Mouse (Mus musculus): ENCODE data around the gene Hk1.
"Not testable (repeated sequence)": the region's sequence is repeated elsewhere in the genome, so short reads cannot be mapped to it uniquely, and the experiment has no call there.

Hk1 gene

DNA sequence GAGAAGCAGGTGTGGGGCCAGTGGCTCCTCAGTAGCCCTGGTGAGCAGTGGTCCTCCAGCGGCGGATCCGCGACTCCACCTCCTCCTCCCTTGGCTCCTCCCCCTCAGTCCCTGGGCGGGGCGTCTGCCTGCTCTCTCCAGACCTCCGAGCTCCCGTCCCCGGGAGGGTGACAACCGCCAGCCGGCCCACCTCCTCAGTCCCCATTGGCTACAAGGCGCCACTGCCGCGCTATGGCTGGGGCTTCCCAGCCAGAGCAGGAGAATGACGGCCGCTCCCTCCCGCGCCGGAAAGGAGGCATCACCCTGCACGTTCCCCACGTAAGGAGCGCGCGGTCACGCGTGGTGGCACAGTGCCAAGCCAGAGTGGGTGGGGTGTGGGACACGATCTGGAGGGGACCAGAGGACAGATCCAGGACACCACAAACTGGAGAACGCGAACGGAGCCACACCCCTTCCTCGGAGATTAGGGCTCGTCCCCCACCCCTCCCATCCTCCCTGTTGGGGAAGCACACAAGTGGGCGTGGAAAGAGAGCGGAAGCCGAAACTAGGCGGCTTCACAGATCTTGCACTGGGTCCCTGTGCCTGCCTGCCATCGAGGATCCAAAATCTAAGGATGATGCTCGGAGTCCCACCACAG, 39.5 kb downstream of the Hk1 start:
- DNase-seq = peak; percentile 98

DNA sequence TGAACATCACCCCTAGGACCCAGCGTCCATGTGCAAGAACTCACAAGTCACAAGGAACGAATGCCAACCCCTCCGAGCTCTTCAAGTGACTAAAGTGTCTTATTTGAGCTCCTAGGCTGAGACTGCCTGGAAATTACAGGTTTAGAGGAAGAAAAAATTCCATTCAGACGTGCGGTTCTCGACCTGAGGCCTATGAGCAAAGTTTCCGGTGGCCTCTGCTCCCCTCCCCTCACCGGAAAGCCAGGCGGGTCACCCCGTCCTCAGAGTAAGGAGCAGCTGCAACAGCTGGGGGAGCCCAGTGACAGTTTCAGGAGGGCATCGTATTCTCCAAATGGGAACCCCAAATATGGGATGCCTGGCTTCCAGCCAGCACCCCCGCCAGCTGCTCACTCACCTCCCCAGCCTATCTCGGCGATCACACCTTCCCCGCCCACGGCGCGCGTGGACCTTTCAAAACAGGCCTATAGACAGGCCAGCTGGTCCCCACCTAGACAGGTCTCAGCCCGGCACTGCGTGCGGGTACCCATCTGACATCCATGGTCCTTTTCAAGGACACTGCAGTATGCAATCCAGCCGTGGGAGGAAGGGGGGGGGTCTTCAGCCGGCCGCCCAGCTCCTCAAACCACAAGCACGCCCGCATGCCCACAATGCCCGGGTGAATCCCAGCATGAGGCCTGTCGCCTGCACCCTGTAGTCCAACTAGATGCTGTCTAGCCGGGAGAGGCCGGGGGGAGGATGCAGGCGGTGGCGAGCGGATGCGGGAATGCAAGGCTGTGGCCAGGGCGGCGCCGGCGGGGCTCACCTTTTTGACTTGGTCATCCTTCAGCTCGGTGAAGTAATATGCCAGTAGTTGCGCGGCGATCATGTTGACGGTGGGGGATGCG, 40.3 kb downstream of the Hk1 start:
- DNase-seq = peak; percentile 78

DNA sequence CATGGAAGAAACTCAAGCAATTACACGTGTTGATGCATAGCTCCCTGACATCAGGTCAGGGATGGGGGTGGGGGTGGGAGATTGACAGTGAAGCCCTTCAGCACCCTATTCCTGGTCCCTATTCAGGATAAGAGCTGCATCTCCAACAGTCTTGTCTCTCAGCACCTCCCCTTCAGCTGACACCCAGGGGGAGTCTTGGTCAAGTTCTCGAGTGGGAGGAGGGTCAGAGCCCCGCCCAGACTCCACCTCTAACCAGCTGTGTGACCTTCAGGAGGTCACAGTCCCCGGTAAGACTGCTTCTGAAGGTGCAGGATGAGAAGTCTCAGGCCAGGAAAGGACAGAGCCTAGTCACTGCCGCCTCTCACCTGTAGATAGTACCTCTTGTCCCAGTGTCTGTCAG, 41.1 kb downstream of the Hk1 start:
- DNase-seq = no peak

DNA sequence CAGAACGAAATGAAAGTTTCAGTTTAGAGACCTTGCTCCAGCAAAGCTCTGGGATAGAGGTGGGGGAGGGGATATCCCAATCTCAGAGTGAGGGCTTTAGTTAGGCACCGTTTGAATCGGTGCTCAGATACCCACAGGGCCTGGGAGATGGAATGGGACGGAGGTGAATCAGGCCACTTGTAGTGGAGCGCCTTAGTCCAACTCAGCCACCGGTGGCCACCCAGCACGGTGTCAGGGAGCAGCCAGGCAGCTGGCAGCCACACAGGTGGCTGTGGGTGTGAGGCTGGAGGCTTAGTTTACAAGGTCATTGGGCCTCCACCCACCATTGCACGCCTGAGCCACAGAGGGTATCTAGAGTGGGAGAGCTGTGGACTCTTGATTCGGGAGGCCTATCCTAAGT, 41.5 kb downstream of the Hk1 start:
- no peak for DNase-seq

DNA sequence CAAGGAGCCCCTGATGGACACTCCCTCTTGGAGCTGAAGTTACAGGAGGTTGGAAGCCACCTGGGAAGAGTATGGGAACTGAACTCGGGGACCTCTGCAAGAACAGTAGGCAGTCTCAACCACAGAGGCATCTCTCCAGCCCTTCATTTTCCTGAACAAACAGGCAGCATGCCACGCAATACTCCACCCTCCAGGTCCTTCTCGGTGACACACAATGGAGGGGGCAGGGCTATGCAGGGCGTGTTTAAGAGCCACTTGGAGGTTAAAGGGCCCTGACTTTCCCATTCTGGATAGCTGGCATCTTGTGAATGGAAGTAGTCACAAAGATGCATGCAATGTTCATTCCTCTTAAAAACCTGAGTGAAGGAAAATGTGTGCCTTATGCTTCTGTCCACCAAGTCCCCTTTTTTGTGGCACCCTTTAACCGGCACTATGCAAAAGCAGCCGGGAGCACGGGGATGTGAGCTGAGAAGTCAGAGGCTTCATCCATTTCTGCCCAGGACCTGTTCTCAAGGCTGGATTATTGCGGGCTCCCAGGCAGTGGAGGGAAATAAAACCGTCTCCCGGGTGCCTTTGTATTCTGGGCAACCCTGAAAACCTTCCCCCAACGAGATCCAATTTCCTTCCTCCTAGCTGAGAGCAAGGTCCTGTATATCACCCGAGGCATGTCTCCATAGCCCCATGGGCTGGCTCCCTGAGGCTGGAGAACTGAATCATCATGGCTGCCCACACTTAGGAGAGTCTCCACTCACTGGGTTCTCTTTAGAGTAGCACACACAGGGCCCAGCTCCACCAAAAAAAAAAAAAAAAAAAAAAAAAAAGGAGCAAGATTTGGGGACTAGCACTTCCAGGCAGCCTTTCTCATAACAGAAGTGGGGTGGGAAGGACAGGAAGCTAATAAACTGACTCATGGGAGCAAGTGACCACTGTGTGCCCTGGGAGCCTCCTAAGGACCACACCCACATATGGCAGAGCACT, 42.8 kb downstream of the Hk1 start:
- DNase-seq = no peak

DNA sequence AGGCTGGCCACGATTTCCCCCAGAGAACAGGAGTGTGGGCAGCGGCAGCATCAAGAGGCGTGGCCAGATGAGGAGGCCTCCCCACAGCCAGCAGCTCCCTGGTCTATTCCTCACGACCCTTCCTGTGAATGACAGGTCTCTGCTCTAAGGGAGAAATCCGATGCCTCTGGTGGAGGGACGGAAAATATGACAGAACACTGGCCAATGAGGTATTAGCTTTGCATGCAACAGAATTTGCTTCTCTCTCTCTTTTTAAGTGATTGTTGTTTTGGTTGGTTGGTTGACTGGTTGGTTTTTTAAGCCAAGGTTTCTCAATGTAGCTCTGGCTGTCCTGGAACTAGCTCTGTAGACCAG, 44.3 kb downstream of the Hk1 start:
- DNase-seq = no peak

DNA sequence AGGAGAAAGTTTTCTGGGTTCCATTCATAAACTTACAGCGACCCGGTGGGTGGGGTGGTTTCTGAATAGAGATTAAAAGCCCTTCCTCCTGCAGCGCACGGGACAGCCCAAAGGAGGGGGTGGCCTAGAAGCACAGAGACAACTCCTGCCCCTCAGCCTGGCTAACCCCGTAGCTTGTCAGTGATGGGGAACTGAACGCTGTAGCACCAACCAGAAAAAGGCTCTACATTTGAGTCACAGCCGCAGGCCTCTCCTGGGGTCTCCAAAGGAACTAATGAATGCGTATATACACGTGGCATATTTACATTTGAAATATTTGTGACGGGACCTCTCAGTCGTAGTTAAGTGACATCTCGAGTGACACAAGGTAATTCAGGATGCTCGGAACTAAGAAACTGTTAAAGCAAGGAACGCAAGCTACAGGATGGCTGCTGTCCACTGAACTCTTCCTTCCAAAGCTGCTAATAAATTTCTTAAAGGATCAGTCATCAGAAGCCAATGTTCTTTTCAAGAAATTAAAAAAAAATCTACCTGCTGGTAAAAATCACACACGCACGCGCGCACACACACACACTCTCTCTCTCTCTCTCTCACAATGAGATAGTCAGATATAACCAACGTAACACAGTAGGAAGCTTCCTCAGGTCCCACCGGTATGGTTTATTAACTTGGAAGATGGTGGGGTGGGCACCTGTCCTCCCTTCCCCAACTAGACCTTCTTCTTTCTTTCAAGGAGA, 44.9 kb downstream of the Hk1 start:
- DNase-seq = no peak

DNA sequence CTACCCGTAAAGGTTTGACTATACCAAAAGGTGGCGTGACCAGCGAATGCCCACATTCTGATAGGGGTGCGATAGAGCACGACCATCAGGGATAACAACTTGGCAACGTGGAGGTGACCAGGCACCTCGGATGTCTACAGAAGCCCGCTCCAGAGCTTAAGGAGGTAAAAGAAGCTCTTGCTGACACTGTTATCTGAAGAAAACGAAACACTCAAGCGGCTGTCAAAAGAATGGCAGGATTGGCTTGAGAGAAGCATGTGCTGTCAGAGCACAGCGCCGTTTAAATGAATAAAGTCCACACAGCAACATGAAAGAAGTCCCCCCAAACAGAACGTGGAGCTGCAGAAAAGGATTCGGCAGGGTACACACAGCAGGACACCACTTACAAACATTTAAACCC, 46.4 kb downstream of the Hk1 start:
- no peak for DNase-seq

DNA sequence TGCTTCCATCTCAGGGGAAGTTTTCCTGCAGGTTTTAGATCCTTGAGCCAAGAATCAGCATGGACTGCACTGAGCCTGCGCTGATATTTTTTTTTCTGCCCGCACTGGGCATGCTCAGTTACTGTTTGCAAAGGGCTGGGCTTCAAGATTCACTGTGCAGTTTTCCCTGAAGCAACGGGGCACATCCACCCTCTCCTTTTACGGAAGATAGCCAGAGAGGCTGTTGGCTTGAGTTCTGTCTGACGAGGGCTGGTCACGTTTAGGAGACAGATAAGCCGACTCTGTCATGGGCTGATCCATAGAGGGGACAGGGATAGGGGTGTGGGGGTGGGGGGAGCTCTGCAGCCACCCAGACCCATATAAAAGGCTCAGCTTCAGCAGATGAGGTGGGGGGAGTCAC, 47.2 kb downstream of the Hk1 start:
- DNase-seq = peak; percentile 57

DNA sequence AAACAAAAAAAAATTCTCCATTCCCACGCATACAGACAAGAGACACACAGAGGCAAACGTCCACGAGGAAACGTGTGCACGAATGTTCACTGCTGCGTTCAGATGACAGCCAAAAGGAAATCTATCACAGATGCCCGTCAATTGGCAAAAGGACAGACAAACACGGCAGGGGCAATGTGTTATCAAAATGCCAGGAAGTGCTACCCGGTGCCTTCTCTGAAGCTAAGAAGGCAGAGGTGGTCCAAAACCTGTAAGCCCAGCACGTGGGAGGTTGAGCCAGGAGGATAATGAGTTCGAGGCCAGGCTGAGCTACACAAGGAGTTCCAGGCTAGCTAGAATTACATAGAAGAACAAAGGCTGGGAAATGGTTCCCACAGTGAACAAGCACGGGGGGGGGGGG, 47.9 kb downstream of the Hk1 start:
- no peak for DNase-seq

DNA sequence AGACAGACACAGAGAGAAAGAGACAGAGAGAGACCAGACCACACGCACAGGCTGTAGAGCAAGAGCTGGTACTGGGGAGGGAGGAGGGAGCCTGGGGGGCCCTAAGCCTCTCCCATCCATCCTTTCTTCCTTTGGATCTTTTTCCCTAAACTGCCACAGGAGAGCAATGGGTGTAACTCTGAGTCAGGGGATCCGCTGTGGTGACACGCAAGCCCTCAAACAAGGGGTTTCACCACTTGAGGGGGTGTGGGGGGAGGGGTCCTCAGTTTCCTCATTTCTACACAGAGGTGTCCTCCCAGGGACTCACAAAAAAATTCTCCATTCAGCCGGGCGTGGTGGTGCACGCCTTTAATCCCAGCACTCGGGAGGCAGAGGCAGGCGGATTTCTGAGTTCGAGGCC, 48.4 kb downstream of the Hk1 start:
- DNase-seq = no peak

DNA sequence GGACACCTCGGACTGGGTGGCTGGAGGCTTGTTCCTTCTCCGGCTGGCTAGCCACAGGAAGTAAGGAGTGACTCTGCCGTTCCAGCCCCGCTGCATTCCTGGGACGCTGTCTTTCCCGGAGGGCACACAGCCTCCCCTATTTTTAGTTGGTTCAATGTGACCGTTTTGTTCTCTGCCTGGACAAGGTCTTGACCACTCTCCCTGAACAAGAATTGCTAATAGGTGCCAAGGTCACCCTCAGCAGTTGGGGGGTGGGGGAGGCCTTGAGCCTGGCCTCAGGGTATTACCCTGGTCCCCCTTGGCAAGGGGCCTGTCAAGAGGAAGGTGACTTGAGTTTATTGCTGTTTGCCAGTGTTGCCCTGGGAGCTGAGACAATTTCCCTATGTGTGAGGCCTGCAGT, 49.9 kb downstream of the Hk1 start:
- no peak for DNase-seq

DNA sequence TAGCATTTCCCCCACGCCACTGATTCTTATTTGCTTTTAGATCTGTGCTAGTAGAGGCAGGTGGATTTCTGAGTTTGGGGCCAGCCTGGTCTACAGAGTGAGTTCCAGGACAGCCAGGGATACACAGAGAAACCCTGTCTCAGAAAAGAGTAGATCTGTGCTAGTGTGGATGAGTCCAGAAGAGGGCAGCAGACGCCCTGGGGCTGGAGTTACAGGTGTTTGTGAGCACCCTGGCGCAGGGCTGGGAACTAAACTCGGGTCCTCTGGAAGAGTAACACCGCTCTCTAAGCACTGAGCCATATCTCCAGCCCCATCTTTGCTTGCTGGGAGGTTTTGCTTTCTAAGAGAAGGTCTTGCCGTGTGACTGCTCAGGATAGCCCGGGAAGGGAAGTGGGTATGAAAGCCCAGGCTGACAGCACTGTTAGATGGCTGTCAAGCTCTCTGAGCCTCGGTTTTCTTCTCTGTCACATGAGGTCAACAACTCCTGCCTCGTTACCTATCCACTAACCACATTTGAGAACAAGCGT, 50.8 kb downstream of the Hk1 start:
- DNase-seq = no peak

DNA sequence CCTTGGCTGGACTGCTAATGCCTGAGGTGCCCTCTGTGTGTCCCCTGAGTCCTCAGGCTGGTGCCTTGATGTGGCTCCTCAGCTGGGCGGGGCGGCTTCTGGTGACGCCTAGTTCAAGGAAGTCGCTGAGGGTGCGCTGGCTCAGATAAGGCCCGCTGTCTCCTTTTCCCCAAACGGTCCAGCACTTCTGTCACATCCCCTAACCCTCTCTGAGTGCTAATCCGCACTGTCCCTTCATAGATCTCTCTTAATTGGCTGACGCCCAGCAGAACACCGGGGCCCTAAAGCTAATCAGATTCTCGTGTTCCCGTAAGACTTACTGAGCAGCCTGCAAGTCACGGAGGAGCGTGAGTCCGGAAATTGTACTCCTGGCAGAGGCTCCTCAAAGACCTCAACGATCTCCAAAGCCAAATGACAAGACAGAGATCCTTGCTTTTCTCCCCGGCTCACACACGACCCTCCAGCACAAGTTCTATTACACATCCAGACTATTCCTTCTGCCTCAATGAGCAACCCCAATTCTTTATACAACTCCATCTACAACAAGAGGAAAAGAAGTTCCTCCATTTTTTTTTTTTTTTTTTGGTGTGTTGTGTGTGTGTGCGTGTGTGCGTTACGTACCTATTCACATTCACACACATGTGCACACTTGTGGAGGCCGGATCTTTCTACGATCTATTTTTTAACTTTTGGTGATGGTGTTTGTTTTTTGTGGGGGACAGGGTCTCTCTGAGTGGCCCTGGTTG, 52.0 kb downstream of the Hk1 start:
- DNase-seq = no peak

DNA sequence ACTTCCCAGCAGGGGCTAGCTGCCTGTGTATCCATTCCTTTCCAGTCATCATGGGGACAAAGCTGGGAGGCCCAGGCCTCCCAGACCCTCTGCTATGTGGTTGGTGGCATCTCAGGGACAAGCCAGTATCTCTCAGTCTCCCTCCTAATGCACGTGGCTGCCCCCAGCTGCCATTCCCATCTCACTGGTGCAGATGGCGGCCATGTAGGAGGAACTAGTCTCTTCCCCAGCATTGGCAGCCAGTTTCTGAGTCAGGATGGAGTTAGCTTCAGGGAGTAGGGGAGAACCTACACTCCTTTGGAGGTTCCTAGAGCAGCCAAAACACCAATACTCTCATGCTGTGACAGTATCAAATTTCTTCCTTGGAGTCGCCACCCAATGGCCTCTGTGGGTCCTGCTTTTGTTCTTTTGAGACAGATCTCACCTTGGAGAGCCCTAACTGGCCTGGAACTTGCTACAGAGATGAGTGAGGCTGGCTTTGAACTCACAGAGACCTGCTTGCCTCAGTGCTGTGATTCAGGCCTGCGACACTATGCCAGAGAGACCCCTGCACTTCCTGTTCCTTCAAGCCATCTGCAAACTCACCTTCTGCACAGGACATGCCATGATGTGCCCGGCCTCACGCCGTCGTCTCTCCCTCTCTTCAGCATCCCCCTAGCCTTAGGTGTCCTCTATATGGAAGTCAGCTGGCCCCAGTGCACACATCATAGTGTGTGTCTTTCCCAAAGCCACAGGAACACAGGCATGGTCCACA, 52.7 kb downstream of the Hk1 start:
- no peak for DNase-seq

DNA sequence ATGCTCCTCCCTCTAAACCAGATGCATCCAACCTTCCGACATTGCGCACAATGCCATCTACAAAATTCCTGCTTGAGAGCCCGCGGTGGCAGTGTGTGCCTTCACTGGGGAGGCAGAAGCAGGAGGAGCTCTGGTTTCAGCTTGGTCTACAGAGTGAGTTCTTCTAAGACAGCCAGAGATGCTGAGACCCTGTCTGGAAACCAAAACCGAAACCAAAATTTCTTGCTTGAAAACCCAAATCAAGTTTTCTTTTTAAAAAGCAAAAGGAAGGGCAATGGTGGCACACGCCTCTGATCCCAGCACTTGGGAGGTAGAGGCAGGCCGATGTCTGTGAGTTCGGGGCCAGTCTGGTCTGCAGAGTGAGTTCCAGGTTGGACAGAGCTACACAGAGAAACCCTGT, 53.7 kb downstream of the Hk1 start:
- DNase-seq = no peak

DNA sequence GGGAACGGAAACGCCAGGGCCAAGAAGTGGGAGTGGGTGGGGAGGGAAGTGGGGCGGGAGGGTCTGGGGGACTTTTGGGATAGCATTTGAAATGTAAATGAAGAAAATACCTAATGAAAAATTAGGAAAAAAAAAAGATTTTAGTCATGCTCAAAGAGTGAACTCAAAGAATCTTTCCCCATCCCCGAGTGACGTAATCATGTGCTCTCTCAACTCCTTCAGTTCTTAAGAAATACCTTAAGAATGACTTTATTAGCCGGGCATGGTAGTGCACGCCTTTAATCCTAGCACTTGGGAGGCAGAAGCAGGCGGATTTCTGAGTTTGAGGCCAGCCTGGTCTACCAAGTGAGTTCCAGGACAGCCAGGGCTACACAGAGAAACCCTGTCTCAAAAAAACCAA, 56.9 kb downstream of the Hk1 start:
- not testable (repeated sequence) for DNase-seq

DNA sequence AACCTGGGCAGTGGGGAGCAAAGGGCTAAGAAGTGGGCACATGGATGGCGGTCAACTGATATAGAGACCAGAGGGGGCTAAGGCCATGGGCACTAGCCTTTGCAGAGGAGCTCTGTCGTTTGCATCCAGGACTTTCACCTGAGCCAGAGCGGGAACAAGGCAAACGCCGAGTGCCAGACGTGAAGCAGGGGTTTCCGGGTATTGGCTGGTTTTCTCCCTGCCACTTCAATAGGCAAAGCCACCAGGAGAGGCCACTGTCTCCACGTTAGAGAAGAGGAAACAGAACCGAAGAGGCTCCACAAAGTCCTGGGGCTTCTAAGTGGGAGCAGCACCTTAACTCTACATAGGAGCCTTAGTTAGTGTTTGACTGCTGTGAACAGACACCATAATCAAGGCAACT, 58.3 kb downstream of the Hk1 start:
- DNase-seq = no peak

DNA sequence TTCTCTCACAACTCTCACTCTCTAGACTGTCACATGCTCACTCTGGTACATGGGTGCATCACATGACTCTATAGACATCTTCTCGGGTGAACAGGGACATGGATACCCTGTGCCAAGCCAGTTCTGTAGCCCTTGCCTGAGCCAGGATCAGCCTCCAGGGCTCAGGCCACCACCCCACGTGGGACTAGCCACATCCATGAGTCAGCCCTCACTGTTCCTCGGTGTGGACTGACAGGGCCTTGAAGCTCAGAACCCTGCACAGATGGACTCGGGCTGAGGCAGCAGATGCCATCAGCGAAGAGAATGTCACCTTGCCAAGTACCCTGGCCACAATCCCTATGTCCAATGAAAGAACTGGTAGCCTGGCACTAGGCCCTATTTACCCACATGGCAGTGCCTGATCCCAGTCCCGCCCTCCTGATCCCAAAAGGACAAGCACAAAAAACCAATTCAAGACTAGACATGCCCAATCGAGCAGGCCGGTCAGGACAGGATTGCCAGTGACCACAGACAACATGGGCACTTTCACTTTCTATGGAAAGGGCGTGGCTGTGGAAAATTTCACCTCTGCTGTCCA, 59.2 kb downstream of the Hk1 start:
- DNase-seq = no peak

DNA sequence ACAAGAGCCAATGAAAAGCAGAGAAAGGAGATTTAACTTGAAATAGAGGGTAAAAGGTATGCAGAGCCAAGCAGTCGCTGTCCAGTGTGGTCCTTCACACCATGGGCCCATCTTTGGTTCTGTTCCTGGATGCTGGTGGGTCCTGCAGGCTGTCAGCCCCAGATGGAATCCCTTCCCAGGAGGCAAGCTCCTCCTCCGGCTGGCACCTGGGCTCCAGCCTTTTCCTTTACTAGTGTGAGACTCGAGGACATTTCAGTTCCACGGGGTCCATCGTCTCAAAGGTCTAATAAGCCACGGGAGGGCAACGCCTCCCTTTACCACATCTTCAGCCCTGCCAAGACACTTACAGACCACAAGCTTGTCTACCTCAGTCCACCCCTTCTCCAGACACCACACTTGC, 60.6 kb downstream of the Hk1 start:
- no peak for DNase-seq

DNA sequence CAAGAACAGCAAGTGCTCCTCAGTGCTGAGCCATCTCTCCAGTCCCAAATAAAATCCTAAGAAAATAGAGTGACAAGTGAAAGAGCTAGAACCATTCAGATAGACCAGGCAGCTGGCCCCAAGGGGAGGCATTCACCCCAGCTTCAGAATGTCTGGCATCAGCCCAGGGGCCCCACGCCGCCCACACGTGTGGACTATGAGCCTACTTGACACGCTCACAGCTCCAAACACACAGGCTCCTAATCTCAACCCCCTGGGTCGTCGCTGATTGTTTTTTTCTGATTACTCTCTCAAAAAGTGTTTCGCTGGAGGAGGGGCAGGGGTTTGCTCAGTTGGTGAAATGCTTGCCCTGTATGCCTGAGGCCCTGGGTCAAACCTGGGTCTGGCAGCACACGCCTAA, 63.2 kb downstream of the Hk1 start:
- no peak for DNase-seq

Measured in right cerebral cortex, adult 18-20 months (tissue).